Mouse (Mus musculus) midbrain, embryonic 11.5 days (tissue): ENCODE measurements around the gene Prkaa2. TPM values are rescaled to one million over a fixed set of nuclear protein-coding genes. Genes with fewer than 3 reads are reported as not detected.

ENCODE experiments used
- ATAC-seq: fragments of 200-750 bp; cut with Nextera tagmentation; 2 replicates; pipeline ENCODE4 v1.8.0; 2017; ENCODE audit warnings: moderate TSS enrichment, moderate library complexity; ENCODE audit not compliant: low FRiP score
- DNase-seq: peaks from one replicate; pipeline ENCODE4 v3.0.0; 2015; ENCODE audit warnings: low spot score; ENCODE audit errors: missing footprints
- H3K27ac ChIP-seq: fragments of 300-500 bp; sonication (generic); 2 replicates; pipeline ENCODE4 v1.5.1; 2014; ENCODE audit warnings: low read depth, low read length
- H3K27me3 ChIP-seq: fragments of 300-500 bp; sonication (generic); 2 replicates; pipeline ENCODE4 v1.6.1; 2014; ENCODE audit warnings: mild to moderate bottlenecking, low read length, moderate library complexity, mixed read lengths; ENCODE audit not compliant: control insufficient read depth, insufficient read depth
- H3K36me3 ChIP-seq: fragments of 300-500 bp; sonication (generic); 2 replicates; pipeline ENCODE4 v1.6.1; 2014; ENCODE audit warnings: mild to moderate bottlenecking, low read length, moderate library complexity, mixed read lengths; ENCODE audit not compliant: control insufficient read depth, insufficient read depth
- H3K4me1 ChIP-seq: fragments of 300-500 bp; sonication (generic); 2 replicates; pipeline ENCODE4 v1.6.1; 2014; ENCODE audit warnings: low read length; ENCODE audit not compliant: control insufficient read depth, insufficient read depth
- H3K4me2 ChIP-seq: fragments of 300-500 bp; sonication (generic); 2 replicates; pipeline ENCODE4 v1.6.1; 2014; ENCODE audit warnings: mild to moderate bottlenecking, moderate library complexity
- H3K4me3 ChIP-seq: fragments of 300-500 bp; sonication (generic); 2 replicates; pipeline ENCODE4 v1.5.1; 2014; ENCODE audit warnings: low read depth, low read length
- H3K9ac ChIP-seq: fragments of 300-500 bp; sonication (generic); 2 replicates; pipeline ENCODE4 v1.6.1; 2014; ENCODE audit warnings: low read length
- H3K9me3 ChIP-seq: fragments of 300-500 bp; sonication (generic); 2 replicates; pipeline ENCODE4 v1.6.1; 2016; ENCODE audit warnings: low read length; ENCODE audit not compliant: control insufficient read depth
- WGBS: fragments of 180-500 bp; shearing (Covaris S2); extraction: QIAGEN DNeasy Blood & Tissue Kit; methylation state at CpG from one replicate; pipeline ENCODE4 v1.1.7; 2014; 5-methylcytosine and 5-hydroxymethylcytosine counted together
- polyA plus RNA-seq: library from polyadenylated mRNA; unstranded; fragments of >200 nt; fragmentation: Nextera tagmentation; extraction: Ambion mirVana; gene quantifications from 2 replicates; pipeline ENCODE4 v1.2.1, GENCODE M21; 2014

The Prkaa2 gene
- polyA plus RNA-seq, 1 experiment from 2014 or later: 3.7 TPM

GRCm38 (mm10) chr4:105070982-105071381, 38.7 kb downstream of the Prkaa2 start:
- no peaks in the 10 kb centered on the region for H3K27me3 ChIP-seq
- no peak for ATAC-seq
- no peaks in the 10 kb centered on the region for H3K9me3 ChIP-seq
- no peak overlapping the region for H3K9ac ChIP-seq
- no peaks in the 10 kb centered on the region for H3K4me1 ChIP-seq
- H3K4me2 ChIP-seq: no peak overlapping the region
- H3K27ac ChIP-seq: no peak overlapping the region
- 40% methylated on average over 3 of the region's 3 CpGs for WGBS
- peak; percentile 90 for DNase-seq
- no peaks in the 10 kb centered on the region for H3K36me3 ChIP-seq
- no peak overlapping the region for H3K4me3 ChIP-seq

- H3K9ac ChIP-seq: no peak overlapping the region
- no peak overlapping the region for H3K27ac ChIP-seq
- no peaks in the 10 kb centered on the region for H3K9me3 ChIP-seq
- no peaks in the 10 kb centered on the region for H3K4me1 ChIP-seq
- ATAC-seq (no peak), DNase-seq (no peak)
- no peaks in the 10 kb centered on the region for H3K36me3 ChIP-seq
- WGBS: 93% methylated on average over 5 of the region's 5 CpGs
- H3K4me3 ChIP-seq: no peak overlapping the region
- no peak overlapping the region for H3K4me2 ChIP-seq
- H3K27me3 ChIP-seq: no peaks in the 10 kb centered on the region
Observed at GRCm38 (mm10) chr4:105051291-105051690, 58.4 kb downstream of the Prkaa2 start.

- Histone ChIP-seq H3K27ac (no peak overlapping the region), H3K4me3 (no peak overlapping the region), H3K9me3 (no peaks in the 10 kb centered on the region), H3K27me3 (no peaks in the 10 kb centered on the region), H3K4me1 (no peaks in the 10 kb centered on the region), H3K9ac (no peak overlapping the region), H3K36me3 (no peaks in the 10 kb centered on the region), H3K4me2 (no peak overlapping the region)
- 86% methylated on average over 1 of the region's 1 CpGs for WGBS
- no peak for DNase-seq
- no peak for ATAC-seq
Observed at GRCm38 (mm10) chr4:105050041-105050440, 59.6 kb downstream of the Prkaa2 start.

- Histone ChIP-seq H3K27me3 (no peaks in the 10 kb centered on the region), H3K4me3 (no peak overlapping the region), H3K4me2 (no peak overlapping the region), H3K27ac (no peak overlapping the region), H3K4me1 (no peaks in the 10 kb centered on the region), H3K36me3 (no peaks in the 10 kb centered on the region), H3K9ac (no peak overlapping the region), H3K9me3 (no peaks in the 10 kb centered on the region)
- DNase-seq (no peak), ATAC-seq (no peak)
Observed at GRCm38 (mm10) chr4:105034259-105034658, 75.4 kb downstream of the Prkaa2 start.

GRCm38 (mm10) chr4:105033153-105033552, 76.5 kb downstream of the Prkaa2 start:
- 40% methylated on average over 7 of the region's 7 CpGs for WGBS

DNA sequence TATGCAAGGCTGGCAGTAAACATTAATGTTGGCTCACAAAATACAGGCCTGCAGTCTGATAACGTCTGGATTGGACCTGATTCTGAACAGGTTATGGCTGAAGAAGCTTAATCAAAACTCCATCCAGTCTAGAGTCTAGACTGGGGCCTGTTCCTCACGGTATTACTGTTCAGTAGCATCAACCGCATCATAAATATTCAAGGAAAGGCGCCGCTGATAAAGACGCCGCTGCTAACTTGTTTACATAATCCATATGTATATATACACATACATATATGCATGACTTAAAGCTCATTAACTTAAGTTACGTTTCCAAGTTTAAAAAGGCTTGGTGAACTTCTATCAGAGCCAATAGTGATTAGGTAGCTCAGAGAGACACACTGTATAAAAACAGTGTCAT, 78.6 kb downstream of the Prkaa2 start:
- H3K9ac ChIP-seq: no peak overlapping the region
- H3K27me3 ChIP-seq: no peaks in the 10 kb centered on the region
- no peaks in the 10 kb centered on the region for H3K4me1 ChIP-seq
- no peak overlapping the region for H3K4me2 ChIP-seq
- no peak overlapping the region for H3K27ac ChIP-seq
- H3K36me3 ChIP-seq: no peaks in the 10 kb centered on the region
- 74% methylated on average over 8 of the region's 8 CpGs for WGBS
- DNase-seq: no peak
- H3K4me3 ChIP-seq: no peak overlapping the region
- H3K9me3 ChIP-seq: no peaks in the 10 kb centered on the region
- no peak for ATAC-seq

More at GRCm38 (mm10) chr4:105033153-105033552, 76.5 kb downstream of the Prkaa2 start:
- no peaks in the 10 kb centered on the region for H3K9me3 ChIP-seq
- DNase-seq: no peak
- H3K4me2 ChIP-seq: no peak overlapping the region
- ATAC-seq: no peak
- no peak overlapping the region for H3K9ac ChIP-seq
- H3K27ac ChIP-seq: no peak overlapping the region
- no peak overlapping the region for H3K4me3 ChIP-seq
- H3K27me3 ChIP-seq: no peaks in the 10 kb centered on the region
- no peaks in the 10 kb centered on the region for H3K4me1 ChIP-seq
- H3K36me3 ChIP-seq: no peaks in the 10 kb centered on the region

GRCm38 (mm10) chr4:105027278-105027677, 82.4 kb downstream of the Prkaa2 start:
- Histone ChIP-seq H3K27ac (no peak overlapping the region), H3K36me3 (no peaks in the 10 kb centered on the region), H3K9ac (no peak overlapping the region), H3K4me2 (no peak overlapping the region), H3K4me1 (no peaks in the 10 kb centered on the region), H3K9me3 (no peaks in the 10 kb centered on the region), H3K27me3 (no peaks in the 10 kb centered on the region), H3K4me3 (no peak overlapping the region)
- ATAC-seq (no peak), DNase-seq (no peak)
- 80% methylated on average over 6 of the region's 6 CpGs for WGBS

- Histone ChIP-seq H3K4me3 (no peak overlapping the region), H3K4me1 (no peaks in the 10 kb centered on the region), H3K9me3 (no peaks in the 10 kb centered on the region), H3K4me2 (no peak overlapping the region), H3K27ac (no peak overlapping the region), H3K9ac (no peak overlapping the region), H3K36me3 (no peaks in the 10 kb centered on the region), H3K27me3 (no peaks in the 10 kb centered on the region)
- no peak for DNase-seq
- 79% methylated on average over 4 of the region's 4 CpGs for WGBS
- no peak for ATAC-seq
Observed at GRCm38 (mm10) chr4:105016006-105016613, 93.6 kb downstream of the Prkaa2 start.

DNA sequence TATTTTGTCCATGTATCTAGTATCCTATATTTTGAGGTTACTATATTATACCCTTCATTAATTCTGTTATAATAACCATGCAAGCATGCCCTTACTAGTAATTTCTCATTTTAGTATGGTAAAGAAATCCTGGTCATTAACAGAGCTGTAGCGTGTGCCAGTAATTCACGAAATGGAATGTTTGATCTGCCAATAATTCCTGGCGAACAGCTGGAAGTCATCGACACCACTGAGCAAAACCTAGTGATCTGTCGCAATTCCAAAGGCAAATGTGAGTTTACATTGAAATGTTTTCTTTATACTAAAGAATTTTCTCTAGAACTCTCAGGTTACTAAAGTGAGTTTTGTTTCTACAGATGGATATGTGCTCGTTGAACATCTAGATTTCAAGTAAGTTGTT, 94.2 kb downstream of the Prkaa2 start:
- Histone ChIP-seq H3K36me3 (no peaks in the 10 kb centered on the region), H3K9ac (no peak overlapping the region), H3K9me3 (no peaks in the 10 kb centered on the region), H3K4me3 (no peak overlapping the region), H3K27ac (no peak overlapping the region), H3K4me1 (no peaks in the 10 kb centered on the region), H3K27me3 (no peaks in the 10 kb centered on the region), H3K4me2 (no peak overlapping the region)
- no peak for ATAC-seq
- 90% methylated on average over 6 of the region's 6 CpGs for WGBS
- no peak for DNase-seq
